Mouse (Mus musculus) WW6 (cell line): Measurements from ENCODE around the gene Prdm11.

Source experiments
- DNase-seq: peaks from one replicate; pipeline ENCODE4 v3.0.0-alpha.2; 2013; ENCODE audit warnings: low read depth, low spot score

The Prdm11 gene

DNA sequence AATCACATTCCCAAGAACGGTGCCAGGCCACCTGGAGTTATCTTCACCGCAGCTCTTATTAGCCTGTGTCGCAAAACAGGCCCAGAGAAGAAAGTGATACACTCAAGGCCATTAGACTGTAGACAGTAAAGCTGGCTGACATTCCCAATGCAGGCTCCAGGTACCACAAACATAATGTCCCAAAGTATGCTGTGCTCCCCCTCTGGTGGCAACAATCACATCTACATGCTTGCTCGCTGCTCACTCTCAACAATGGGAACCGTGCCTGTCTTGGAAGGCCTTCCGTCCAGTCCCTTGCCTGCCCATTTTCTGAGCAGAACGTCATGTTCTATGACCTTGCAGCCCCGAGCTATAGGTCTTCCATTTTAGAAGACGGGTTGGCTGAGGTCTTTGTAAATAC is 34.0 kb downstream of the Prdm11 start:
- DNase-seq, result no peak

DNA sequence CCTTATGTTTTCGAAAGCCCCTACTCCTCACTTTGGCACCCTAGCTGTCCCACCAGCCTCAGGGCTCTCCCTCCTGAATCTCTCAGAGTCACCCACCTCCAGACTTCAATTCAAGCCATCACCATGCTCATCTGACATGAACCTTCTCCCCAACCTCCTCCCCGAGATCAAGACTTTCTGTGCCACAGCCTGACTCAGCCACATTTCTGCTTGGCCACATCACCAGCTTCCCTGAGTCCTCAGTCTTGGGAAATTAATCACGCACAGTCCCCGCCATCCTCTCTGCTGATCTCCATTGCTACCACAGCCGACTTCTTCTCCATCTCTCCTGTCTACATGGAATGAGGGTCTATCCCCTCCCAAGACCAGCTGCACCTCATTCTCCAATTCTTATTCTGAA is 34.5 kb downstream of the Prdm11 start:
- DNase-seq, result no peak

DNA sequence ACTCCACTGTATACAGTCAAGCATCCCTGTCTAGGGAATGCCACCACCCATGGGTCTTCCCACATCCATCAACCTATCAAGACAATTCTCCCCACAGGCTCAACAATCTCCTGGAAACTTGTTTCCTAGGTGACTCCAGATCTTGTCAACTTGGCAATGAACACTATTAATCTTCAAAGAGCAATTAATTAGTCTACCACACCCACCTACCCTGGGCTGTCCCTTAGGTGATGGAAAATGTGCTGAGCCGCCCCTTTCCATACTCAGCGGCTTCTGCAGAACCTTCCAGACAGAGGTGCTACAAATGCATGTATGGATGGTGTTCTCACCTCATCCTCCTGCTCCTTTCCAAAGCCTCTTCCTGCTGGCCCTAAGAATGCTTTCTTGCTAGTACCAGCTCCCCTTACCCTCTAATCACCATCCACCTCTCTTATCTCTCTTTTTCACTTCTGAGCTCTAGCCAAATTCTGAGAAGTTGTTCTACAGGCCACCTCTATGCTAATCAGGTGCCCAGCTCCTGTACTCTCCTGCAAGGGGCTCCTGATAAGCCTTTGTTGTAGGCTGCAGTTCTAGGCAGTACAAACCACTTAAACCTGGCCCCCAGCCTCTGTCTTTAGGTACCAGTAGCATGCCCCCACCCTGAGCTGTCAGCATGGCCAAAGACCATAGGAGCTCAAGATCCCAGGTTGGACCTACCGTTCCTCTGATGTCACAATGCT is 37.8 kb downstream of the Prdm11 start:
- DNase-seq, result no peak

DNA sequence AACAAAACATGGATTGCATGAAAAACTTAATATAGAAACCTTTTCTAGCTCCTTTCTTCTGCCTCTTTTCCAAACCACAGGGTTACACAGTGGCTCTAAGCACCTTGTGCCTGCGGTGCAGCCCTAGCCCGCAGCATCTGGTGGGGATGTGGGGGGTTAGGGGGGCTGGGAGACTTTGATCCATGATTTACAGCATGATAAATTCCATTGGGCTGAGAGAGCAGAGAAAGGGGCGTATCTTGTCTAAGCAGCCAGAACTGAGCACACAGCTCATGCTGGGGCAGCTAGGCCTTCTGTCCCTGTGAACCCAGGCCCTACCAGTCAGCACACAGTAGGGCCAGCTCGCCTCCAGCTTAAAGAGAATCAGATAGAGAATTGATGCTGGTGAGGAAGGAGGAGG is 40.9 kb downstream of the Prdm11 start:
- no peak for DNase-seq

DNA sequence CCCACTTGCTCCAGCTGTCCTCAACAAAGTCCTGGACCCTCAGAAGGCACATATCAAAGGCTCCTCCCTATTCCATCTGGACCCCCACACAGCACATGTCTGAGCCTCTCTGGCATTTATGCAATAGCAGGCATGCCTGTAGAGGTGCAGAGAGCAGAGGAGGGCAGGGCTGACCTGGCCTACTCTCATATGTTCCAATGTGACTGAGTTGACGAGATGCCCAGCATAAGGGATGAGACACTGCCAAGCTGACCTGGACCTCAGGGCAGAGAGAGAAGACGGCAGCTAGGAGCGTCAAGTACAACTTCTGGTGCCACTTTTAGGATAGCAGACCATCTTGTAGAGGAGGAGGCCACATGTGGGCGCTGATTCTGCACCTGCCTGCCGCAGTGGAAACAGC is 54.0 kb downstream of the Prdm11 start:
- no peak for DNase-seq

DNA sequence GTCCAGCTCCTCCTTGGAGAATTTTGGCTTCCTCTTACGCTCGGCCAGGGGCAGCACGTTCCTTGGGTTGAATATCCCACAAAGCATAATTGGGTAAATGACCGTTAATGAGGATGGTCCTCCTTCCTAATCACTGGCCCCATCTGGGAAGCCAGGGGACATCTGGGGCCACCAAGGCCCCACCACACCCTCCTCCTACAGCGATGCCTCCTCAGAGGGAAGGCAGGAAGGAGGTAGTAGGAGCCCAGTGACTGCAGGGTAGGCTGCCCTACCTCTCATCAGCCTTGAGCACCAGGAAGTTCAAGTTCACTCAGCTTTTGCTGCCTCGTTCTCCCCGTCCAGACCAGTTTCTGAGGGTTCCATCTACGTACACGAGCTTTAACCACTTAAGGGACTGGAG is 56.4 kb downstream of the Prdm11 start:
- DNase-seq, result no peak

DNA sequence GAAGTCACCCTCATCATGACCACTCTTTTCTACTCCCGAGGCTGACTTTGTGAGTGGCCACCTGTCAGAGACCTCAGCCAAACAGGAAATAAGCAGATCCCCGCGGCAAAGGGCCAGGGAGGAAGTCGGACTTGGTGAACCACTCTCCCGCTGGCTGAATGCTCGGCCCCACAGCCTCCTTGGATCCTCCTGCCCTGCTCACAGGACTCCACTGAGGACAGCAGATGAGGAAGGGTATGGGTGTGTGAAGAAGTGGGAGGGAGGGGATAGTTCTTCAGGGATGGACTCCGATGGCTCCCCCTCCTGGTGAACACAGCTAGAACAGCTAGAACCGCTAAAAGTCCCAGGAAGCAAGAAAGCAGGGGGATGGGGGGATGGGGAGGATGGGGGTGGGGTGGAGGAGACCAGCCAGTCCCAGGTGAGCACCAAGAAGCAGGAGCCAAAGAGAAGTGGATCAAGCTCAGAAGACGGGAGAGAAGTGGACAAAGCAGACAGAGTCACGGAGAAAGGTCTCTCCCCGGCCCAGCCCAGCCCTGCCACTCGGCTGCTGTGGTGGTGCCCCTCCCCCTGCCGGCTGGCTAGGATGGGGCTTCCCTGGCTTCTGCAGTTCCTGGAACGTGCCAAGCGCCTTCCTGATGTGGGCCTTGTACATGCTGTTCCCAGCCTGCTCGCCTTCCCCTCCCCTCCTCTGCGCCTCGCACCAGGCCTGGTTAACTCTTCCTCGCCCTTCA is 57.9 kb downstream of the Prdm11 start:
- DNase-seq, result peak; percentile 45

DNA sequence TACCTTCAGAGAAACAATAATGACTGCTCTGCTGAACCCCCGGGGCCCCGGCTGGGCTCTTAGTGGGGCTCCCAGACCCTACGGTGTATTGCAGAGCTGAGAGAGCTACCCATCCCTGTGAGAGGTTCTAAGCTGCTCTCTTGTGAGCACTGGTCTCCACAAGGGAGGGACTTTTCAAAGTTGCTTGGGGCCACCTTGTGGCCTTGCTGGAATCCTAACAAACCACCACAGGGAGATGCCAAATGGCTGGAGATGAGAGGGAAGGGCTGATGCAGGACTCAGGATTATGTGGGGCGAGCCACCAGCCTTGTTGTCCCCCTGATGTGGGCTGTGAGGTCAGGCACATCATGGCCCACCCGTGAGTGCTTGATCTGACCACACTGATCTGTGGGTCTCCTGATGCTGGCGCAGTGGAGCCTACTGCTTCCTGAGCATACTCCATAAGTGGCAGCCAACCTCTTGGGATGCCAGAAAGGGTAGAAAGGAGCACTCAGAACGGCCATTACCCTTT is 58.8 kb downstream of the Prdm11 start:
- no peak for DNase-seq

DNA sequence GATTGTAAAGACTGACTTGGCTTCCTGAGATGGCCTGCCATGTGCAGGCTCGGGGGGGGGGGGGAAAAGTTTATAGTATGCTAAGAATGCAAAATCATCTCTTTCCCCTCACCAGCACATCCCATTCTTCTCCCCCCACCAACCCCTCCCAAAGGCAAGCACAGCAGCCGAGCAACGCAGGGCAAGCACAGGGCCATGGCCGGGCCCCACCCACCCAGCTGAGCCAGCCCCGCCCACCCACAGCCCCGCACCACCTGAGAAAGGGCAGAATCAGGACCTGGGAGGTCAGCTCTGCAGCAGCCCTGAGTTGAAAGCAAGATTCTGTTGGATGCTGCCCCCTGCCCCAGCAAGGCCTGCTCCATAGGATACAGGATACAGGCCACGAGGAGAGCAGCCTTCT is 60.4 kb downstream of the Prdm11 start:
- no peak for DNase-seq

DNA sequence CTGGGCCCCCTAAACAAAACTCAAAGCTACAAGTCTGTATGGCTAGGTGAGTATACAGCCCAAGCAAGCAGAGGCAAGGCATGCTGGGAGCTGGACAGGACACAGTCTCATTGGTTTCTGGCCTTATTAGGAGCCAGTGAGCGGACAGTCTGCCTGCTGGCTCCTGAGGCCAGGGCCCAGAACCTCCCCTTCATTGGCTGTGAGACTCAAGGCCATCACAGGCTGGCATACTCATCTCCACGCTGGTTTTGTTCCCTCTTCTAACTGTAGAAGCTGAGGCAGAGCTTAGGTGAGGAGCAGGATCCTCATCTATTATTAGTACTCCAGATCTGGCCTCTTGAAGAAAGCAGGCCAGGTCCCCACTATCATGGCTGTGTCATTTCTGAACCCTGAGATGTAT is 60.8 kb downstream of the Prdm11 start:
- no peak for DNase-seq

DNA sequence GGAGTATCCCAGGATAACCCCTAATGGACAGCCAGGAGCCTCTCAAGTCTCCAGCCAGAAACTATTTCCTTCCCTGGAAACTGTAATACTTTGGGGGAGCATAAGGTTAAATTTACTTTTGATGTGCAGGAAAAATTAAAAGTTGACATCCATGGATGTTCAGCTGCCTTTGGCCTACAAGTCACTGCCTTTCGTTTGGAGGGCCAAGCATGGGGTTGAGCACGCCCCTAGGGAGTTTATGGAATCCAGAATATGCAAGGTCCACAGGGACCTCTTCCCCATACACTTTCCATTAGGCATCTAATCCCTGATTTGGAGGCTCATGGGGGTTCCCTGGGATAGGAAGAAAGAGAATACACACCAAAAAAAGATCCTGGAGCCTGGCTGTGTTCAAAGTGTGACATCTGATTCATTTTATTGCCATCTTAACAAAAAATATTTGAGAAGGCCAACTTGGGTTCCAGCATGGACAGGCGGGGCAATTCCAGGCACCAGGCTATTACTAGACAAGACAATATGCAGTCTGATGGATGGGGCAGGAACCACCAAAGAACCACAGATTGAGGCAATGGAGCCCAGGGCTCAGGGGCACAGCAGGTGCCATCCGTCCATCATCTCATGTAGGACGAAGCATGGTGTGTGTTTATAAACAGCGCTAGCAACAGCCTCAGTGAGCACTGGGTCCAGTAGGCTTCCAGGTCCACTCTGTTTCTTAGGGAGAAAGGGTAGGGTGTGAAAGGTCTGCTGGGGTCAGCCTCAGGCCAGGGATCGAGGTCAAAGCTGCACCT is 61.5 kb downstream of the Prdm11 start:
- no peak for DNase-seq

DNA sequence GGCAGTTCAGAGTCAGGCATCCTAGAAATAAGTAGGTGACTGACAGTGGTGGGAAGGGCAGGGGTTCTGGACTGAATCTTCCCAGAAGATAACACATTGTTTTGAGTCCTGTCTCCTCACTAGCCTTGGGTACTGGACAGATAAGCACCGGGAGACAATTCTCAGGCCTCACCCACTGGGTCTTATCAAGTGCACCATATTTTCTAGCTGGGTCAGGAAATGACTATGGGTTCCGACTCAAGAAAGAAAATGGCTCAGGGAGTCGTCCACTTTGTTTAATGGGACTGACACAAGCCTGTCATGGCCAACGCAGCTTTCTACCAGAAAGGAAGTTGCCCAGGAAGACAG is 62.7 kb downstream of the Prdm11 start:
- DNase-seq, result no peak

DNA sequence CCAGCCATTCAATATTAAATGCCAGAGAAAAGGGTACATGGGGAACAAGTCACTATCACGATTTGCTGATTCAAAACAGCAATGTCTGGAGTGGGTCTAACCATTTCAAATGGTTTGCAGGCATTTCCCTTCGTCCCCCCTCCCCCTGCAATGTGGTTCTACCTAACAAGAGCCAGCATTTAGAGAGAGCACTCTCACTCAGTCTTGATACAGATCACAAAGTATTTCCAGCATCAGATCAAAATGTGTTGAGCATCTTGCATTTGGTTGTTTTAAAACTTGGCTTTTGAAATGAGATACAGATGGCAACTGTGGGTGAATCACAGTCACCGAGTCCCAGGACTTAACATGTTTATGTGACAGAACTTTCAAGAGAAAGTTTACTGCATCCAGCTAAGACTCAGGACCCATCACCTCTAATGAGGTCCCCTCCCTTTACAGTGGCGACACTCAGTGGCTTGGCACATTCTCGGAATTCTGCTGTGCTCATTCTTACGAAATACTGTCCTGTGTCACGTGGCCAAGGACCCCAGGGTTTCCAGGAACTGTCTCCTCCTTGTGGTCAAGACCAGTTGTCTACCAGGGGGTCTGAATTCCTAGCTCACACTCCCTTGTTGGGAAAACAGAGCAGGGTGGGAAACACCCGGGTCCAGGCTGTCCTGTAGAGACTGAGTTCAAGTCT is 63.2 kb downstream of the Prdm11 start:
- no peak for DNase-seq

DNA sequence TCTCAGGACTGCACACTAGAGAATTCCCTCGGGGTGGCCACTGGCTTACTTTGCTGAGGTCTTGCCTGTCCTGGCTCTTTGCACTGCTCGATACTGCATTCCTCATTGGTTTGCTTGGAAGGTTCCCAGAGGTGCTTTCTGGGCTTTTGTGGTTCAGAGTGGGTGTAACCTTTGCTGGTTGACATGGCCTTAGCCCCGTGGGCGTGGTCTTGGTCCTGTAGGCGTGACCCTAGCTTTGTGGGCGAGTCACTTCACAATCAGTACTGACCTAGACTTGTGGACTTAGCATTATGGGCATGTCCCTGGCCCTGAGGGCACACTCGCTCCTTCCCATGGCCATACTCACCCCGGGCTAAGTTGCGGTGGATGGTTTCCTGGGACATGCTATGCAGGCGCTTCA is 65.8 kb downstream of the Prdm11 start:
- DNase-seq, result no peak

DNA sequence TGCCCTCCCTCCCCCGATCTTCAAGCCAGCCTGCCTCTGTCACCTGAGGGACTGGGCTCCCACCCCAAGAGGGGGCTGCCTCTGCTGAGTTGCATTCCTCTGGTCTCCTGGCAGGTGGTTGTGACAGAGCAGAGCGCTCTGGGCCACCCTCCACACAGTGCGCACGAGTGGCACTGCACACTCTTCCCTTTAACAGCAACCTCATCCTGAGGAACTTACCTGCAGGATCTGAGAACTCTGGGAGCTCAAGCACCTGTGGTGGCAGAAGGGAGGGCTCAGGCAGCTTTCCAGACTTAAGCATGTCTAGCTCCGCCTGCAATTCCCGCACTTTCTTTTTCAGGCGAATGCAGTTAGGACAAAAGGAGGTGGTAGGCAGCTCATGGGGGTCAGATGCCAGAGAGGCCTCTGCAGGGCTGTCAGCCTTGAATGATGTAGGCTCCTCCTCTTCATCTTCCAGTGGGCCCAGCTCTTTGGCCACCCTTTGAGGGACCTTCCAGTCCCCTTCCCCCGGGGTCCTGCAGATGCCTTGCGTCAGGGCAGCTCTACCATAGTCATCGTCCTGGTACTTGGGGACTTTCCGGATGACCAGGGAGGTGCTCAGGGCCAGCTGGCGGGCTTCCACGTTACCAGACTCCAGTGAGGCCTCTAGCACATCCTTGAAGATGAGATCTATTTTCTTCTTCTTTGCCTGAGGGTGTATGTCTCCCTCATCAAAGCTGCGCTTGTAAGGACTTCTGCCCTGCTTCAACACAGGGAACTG is 70.8 kb downstream of the Prdm11 start:
- no peak for DNase-seq

DNA sequence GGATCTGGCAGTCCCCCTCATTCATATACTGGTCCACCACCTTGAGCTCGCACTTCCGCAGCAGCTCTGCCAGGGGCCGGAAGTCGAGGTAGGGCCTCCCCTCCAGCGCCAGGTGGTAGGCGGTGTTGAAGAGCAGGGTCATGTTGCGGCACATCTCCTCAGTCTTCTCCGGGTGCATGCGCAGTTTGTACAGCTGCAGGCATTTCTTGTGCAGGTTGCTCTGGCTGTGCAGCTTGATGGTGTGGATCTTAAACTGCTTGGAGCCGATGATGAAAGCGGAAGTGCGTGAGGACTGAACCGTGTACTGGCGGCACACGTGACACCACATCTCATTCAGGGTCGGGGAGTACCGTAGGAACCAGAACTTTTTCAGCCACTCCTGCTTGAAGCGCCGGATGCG is 72.3 kb downstream of the Prdm11 start:
- DNase-seq, result no peak

DNA sequence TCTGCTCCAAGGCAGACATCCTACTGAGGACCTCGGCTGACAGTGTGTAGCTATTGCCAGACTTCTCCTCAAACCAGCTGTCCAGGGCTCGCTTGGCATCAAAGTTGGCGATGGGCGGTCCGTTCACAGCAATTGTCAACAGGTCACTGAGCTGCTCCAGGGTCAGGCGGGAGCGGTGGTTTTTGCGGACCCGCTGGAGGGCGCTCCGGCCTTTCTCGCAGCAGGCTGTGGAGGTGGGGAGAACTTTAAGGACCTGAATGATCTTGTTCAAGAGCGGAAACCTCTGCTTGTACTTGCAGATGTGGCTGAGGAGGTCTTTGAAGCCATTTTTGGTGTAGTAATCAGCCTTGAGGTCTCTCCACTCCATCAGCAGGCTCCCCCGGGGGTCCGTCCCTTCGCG is 73.9 kb downstream of the Prdm11 start:
- DNase-seq, result no peak

DNA sequence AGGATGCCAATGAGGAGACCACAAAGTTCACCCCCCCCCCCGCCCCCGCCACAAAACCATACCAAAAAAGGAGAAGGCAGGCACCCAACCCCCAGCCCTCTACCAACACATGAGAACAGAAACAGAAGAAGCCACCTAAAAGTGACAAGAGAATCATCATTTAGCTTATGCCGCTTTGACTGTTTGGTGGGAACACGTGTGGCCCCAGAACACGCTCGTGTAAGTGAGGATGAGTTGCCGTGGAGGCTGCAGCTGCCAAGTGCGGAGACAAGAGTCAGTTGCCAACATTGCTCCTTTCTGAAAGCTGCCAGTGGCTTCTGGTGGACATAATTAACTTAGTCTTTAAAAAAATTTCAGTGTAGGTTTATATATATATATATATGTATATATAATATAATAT is 74.4 kb downstream of the Prdm11 start:
- no peak for DNase-seq

DNA sequence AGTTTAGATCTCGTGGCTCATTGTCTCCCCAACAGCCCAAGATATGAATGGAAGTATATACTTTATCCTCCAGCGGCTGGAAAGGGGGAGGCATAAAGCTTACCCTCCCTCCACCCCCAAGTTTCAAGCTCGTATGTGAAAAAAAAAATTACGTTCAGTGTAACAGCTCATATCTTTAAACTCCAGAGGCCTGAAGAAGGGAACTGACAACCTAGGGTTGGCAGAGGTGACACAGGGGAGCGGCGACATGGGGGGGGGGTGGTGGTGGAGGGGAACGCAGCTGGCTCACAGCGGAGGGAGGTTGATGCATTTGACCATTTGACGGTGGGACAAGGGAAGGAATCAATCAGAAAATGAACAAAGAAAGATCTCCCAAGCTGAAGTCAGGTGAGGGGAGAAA is 74.9 kb downstream of the Prdm11 start:
- no peak for DNase-seq

DNA sequence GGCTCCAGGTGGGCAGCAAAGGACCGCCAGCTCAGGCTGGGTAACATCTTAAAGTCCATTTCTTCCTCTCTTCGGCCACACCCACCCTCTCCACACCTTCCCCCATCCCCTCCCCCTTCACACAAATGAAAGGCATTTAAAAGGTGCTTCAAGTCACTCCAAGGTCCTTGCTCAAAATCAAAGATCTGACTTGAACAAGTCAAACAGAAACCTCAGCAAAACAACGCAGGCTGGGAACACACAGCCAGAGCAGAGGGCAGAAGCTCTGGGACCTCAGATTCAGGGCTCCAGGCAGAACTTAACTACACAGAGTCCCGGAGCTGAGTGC is 78.2 kb downstream of the Prdm11 start:
- no peak for DNase-seq

DNA sequence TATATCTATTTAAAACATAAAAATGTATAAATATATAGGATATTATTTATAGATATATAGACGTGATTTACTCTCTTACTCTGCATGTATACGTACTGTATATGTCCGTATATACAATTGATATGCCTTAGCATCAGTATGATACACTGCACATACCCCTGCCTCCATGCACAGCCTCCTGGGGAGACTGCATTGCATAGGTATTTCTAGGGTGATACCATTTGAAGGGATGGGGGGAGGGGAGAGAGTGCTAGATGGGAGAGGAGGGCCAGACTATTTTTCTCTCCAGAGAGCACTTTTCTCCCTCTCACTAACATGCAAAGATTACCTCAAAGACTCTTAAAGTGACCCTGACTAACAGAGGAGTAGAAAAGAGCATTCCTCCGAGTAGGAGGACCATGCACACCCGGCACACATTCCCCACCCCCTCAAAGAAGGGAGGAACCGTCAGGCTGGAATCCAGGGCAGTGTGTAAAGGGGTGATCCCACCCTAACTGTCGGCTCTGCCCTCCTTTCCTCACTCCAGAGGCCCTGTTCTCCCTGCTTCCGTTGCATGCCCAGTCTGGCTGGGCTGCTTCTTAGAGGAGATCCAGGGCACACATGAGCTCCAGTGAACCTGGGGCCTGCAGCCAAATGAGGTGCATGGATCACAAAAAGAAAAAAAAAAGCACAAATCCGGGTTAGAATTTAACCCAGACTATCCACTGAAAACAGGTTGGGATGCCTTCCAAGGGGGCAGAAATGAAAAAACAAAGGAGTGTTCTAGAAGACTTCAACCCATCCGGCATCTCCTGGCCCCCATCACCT is 78.7 kb downstream of the Prdm11 start:
- DNase-seq, result no peak
